12 mouse cellular contexts compared by ENCODE assay signal in genomic region chr12:3850165-3850564, GRCm38 (mm10). TPM values are rescaled to one million over a fixed set of nuclear protein-coding genes. Genes with fewer than 3 reads are reported as not detected.
DNase-seq lines count a peak whose midpoint lies in the region; ATAC-seq and TF ChIP-seq lines count a peak whose summit lies in the region.
"Had no signal": no experiment of that assay in that cellular context is flagged by ENCODE, and none has a peak within 500 bp of the region (broad histone marks: within the 10 kb centered on the region; RNA-seq: fewer than 3 reads in every experiment).

No protein-coding gene starts in this region.

- H3K27me3 ChIP-seq in kidney, adult 2 months (replicated peaks; ENCODE audit: control insufficient read depth, insufficient read depth, low read length), result no peaks in the 10 kb centered on the region
- H3K27me3 ChIP-seq in forebrain, postnatal 0 days (ENCODE audit: insufficient read depth, low read length), result no peaks in the 10 kb centered on the region
- H3K27me3 ChIP-seq in midbrain, embryonic 13.5 days, result no peaks in the 10 kb centered on the region
- H3K27me3 ChIP-seq: CH12.LX; heart, embryonic 13.5 days had no signal

- H3K4me1 ChIP-seq in kidney, adult 2 months (ENCODE audit: control insufficient read depth, insufficient read depth, low read length), result peaks cover 8% of the 10 kb centered on the region; the same call in 1 of the 2 replicates
- no peaks in the 10 kb centered on the region for H3K4me1 ChIP-seq in forebrain, postnatal 0 days (ENCODE audit: insufficient read depth)
- 0 out of 2 replicates have a peak, but pooled peaks cover 9% of the 10 kb centered on the region for H3K4me1 ChIP-seq in midbrain, embryonic 13.5 days (replicated peaks)

- DNase-seq in kidney, adult 2 months, result no peak
- no peak for DNase-seq in kidney, postnatal 10 days
- peak; percentile 13 for DNase-seq in brain, embryonic 14.5 days (ENCODE audit: low read depth)
- no peak for DNase-seq in forebrain, postnatal 0 days
- no peak for DNase-seq in ovary, postnatal 36 days (ENCODE audit: low spot score)
- no peak for DNase-seq in cerebellum, adult 18-20 months
- DNase-seq: cerebellum, adult 11 months; lung, adult 18-20 months had no signal

- H3K4me3 ChIP-seq in kidney, adult 2 months (ENCODE audit: insufficient read depth, low read depth, low read length), result no peak overlapping the region
- no peak overlapping the region for H3K4me3 ChIP-seq in forebrain, postnatal 0 days (ENCODE audit: low read depth, low read length)
- H3K4me3 ChIP-seq in midbrain, embryonic 13.5 days (replicated peaks), result no peak overlapping the region
- H3K4me3 ChIP-seq: heart, embryonic 13.5 days had no signal

- no peaks in the 10 kb centered on the region for H3K9me3 ChIP-seq in forebrain, postnatal 0 days (ENCODE audit: low read length)
- no peaks in the 10 kb centered on the region for H3K9me3 ChIP-seq in midbrain, embryonic 13.5 days
- H3K9me3 ChIP-seq: heart, embryonic 13.5 days had no signal

- 36% methylated on average over 5 of the region's 5 CpGs for whole genome bisulfite sequencing in kidney, adult 2 months
- WGBS in forebrain, postnatal 0 days, result 60% methylated on average over 5 of the region's 5 CpGs
- WGBS in midbrain, embryonic 13.5 days, result 50% methylated on average over 5 of the region's 5 CpGs

- peak; percentile 36; the same call in 1 of the 2 replicates for ATAC-seq in forebrain, postnatal 0 days
- no peak for ATAC-seq in midbrain, embryonic 13.5 days
- no peak for ATAC-seq in frontal cortex, adult (ENCODE audit: low TSS enrichment)

- TF ChIP-seq CTCF in kidney, adult 2 months (conservative IDR thresholded peaks at IDR 0.05; ENCODE audit: insufficient read depth, insufficient read length, low read depth, low read length), result no peak
- TF ChIP-seq CTCF in brain, embryonic 14.5 days (IDR thresholded peaks at IDR 0.05; ENCODE audit: borderline replicate concordance, extremely low read depth, insufficient read depth, insufficient read length), result no peak
- TF ChIP-seq CTCF in forebrain, postnatal 0 days (IDR thresholded peaks at IDR 0.05; ENCODE audit: low read depth), result no peak

- no peak overlapping the region for H3K4me2 ChIP-seq in forebrain, postnatal 0 days (ENCODE audit: low read depth)
- H3K4me2 ChIP-seq in midbrain, embryonic 13.5 days (replicated peaks), result no peak overlapping the region
- H3K4me2 ChIP-seq: heart, embryonic 13.5 days had no signal

- H3K27ac ChIP-seq in kidney, adult 2 months (ENCODE audit: insufficient read depth, low read depth, low read length), result peak overlapping the region; percentile 17; the same call in 1 of the 2 replicates
- no peak overlapping the region for H3K27ac ChIP-seq in forebrain, postnatal 0 days (ENCODE audit: low read depth, low read length)
- H3K27ac ChIP-seq in midbrain, embryonic 13.5 days, result peak overlapping the region; percentile 17; the same call in 1 of the 2 replicates
- H3K27ac ChIP-seq: heart, embryonic 13.5 days had no signal

- TF ChIP-seq POLR2A in kidney, adult 2 months (IDR thresholded peaks at IDR 0.05; ENCODE audit: low read depth, low read length), result no peak
- TF ChIP-seq POLR2A in brain, embryonic 14.5 days (IDR thresholded peaks at IDR 0.05; ENCODE audit: borderline replicate concordance, extremely low read depth, insufficient read depth, insufficient read length, poor library complexity, severe bottlenecking), result no peak

- H3K9ac ChIP-seq in forebrain, postnatal 0 days, result no peak overlapping the region
- H3K9ac ChIP-seq in midbrain, embryonic 13.5 days (replicated peaks), result no peak overlapping the region
- H3K9ac ChIP-seq: heart, embryonic 13.5 days had no signal

- peaks cover 2% of the 10 kb centered on the region; the same call in 1 of the 2 replicates for H3K36me3 ChIP-seq in kidney, adult 2 months (ENCODE audit: control insufficient read depth, insufficient read depth, low read length)
- peaks cover 30% of the 10 kb centered on the region for H3K36me3 ChIP-seq in forebrain, postnatal 0 days (ENCODE audit: insufficient read depth)
- peaks cover 20% of the 10 kb centered on the region for H3K36me3 ChIP-seq in midbrain, embryonic 13.5 days

RNA-seq across cellular contexts. Expression of gene Dnmt3a, which starts 44.4 kb away (rescaled TPM):
- 11.8 and 12.9 TPM in 2 replicates for polyA plus RNA-seq in kidney, adult 2 months (2012; rRNA removed)
- polyA plus RNA-seq in brain, embryonic 14.5 days (2012; rRNA removed), result 36.2 and 54.8 TPM in 2 replicates
- total RNA-seq in forebrain, postnatal 0 days (2014; rRNA removed), result 54.8 and 72.8 TPM in 2 replicates
- 51.1 and 91.4 TPM in 2 replicates for polyA plus RNA-seq in forebrain, postnatal 0 days (2015; fragmentation: Nextera tagmentation; extraction: Ambion mirVana)
- 111 and 124 TPM in 2 replicates for polyA plus RNA-seq in midbrain, embryonic 13.5 days (2015; fragmentation: Nextera tagmentation; extraction: Ambion mirVana)
